Mouse (Mus musculus): ENCODE measurements at regions not wholly inside any gene's neighbourhood (a gene's known extent, or its start where the extent isn't known, plus 50 kb on each side); places are given as distances from the start of the nearest gene placed in this dataset.

- TF ChIP-seq POLR2A (IDR thresholded peaks at IDR 0.05; ENCODE audit: insufficient read depth, low read depth, low read length) (no peak), CTCF (IDR thresholded peaks at IDR 0.05; ENCODE audit: insufficient read depth, low read depth, low read length) (no peak)
These were observed 446.3 kb downstream of the Glrx3 start for GRCm38 (mm10) chr7:137883701-137884100.
